Mouse (Mus musculus) sigmoid colon, adult 10 weeks (tissue): ENCODE data around the gene Gm15023. TPM values are rescaled to one million over a fixed set of nuclear protein-coding genes. Genes with fewer than 3 reads are reported as not detected.

Source experiments
- polyA plus RNA-seq: library from polyadenylated mRNA; stranded (reverse); fragments of 350-450 nt; fragmentation: Illumina TruSeq; extraction: RNeasy Lipid Tissue Mini Kit (QIAGEN cat#74804); gene quantifications from one replicate; pipeline ENCODE4 v1.2.3, GENCODE M21; 2014; ENCODE audit warnings: low read depth, low replicate concordance

Gm15023 gene
- not detected for polyA plus RNA-seq

DNA sequence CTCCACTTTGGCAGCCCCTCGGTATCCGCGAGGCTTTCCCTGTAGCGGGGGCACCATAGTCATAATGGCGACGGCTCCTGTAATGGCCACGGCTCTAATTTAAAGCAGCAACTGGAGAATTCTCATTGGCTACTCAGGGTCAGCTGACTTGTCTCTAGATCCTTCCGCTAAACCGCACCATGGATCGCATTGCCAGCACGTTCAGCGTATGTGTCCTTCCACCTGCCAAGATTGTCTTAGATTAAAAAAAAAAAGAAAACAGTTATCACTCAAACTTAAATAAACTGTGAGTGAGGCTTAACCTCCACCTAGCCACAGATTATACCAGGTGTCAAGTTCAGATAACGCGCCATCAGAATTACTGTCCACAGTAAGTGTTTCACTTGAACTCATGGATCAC is at the start of gene Gm15023:
Gene Gm15023, minus strand, starts transcription at position 101 of the 400 bp plus-strand sequence.

DNA sequence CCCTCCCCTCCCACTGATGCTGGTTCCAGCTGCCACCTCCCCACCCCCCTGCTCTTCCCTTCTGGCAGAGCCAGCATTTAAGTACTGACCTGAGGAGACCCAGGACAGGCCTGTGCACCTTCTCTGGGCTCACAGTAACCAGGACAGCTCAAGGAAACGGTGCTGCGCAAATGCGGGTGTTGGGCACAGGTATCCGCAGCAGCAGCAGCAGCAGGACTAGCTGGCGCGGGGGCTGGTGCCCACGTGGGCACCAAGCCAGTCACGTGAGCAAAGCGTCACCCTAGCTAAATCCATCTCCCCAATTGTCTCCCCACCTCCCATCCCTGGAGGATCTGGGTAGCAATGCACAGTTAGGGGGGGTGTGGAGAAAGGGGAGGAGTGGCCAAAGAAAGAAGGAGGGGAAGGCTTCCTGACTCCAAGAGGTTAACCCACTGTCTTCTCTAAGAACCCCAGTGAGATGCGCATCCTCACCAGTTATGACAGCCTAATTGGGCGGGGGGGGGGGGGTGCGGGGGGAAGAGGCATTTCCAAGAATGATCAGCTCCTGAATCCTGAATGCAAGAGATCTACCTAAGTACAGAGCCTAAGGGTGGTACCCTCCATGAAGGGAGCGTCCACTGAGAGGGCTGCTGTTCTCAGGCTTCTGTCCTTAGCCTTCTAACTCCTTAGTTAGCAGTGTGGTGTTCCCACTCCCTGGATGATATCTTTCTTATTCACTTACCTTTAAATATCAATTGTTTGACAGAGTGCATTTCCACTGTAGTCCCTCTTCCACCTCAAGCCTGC is 33.2 kb upstream of the Gm15023 start, which contains the start of gene Tceal6:
Gene Tceal6, minus strand, starts transcription at position 252 of the 786 bp plus-strand sequence.

Other genes starting within 250 kb of the Gm15023 start
- 0.32 TPM for gene Nxf2, start 212.9 kb downstream of the Gm15023 start, polyA plus RNA-seq
- 9.9 TPM for gene Zmat1, start 168.4 kb downstream of the Gm15023 start, polyA plus RNA-seq
- gene Tceal6, start 33.1 kb upstream of the Gm15023 start, polyA plus RNA-seq, result 0.69 TPM
- not detected for gene Pramel3, start 124.7 kb upstream of the Gm15023 start, polyA plus RNA-seq
- not detected for gene Gm5128, start 195.7 kb upstream of the Gm15023 start, polyA plus RNA-seq